Mouse (Mus musculus): ENCODE results near the gene Rab28. TPM values are rescaled to one million over a fixed set of nuclear protein-coding genes. Genes with fewer than 3 reads are reported as not detected.

Gene Rab28
- polyA plus RNA-seq (2021; fragmentation: Nextera tagmentation) = 90.6 and 92.4 TPM in 2 replicates
- long read RNA-seq, experiment 1, transcript Rab28-203 (8 exons, 1,697 nt) = minor isoform, 10 of 159 reads
- long read RNA-seq, experiment 1, transcript Rab28-201 (7 exons, 1,635 nt) = major isoform, 117 of 159 reads
- long read RNA-seq, experiment 1, partial matches to known transcripts = 5 of 159 reads
- long read RNA-seq, experiment 1, other reads (novel, unspliced or antisense) = 26 of 159 reads
- long read RNA-seq, experiment 2, transcript Rab28-201 (7 exons, 1,635 nt) = major isoform, 361 of 548 reads
- long read RNA-seq, experiment 2, transcript Rab28-203 (8 exons, 1,697 nt) = minor isoform, 108 of 548 reads
- long read RNA-seq, experiment 2, partial matches to known transcripts = 3 of 548 reads
- long read RNA-seq, experiment 2, other reads (novel, unspliced or antisense) = 76 of 548 reads

GRCm38 (mm10) chr5:41708051-41708630 is at the start of gene Rab28:
Gene Rab28, minus strand, starts transcription at chr5:41708157.

Other genes with a start within 250 kb of the Rab28 start
- not detected in 2 replicates for gene Nkx3-2, start 56.3 kb upstream of the Rab28 start, polyA plus RNA-seq (2021; fragmentation: Nextera tagmentation)
- 3.8 and 5.1 TPM in 2 replicates for gene Bod1l, start 136.2 kb upstream of the Rab28 start, polyA plus RNA-seq (2021; fragmentation: Nextera tagmentation)

Measured in layer of hippocampus, adult 6 months (tissue).